Mouse (Mus musculus): Measurements from ENCODE around the gene Crabp2.

GRCm38 (mm10) chr3:87903821-87904220, 44.6 kb upstream of the Crabp2 start:
- TF ChIP-seq EP300 (IDR thresholded peaks at IDR 0.05; ENCODE audit: low read depth) = no peak
- TF ChIP-seq CTCF (IDR thresholded peaks at IDR 0.05; ENCODE audit: low read depth) = no peak

Data from liver, postnatal 0 days (tissue).